Mouse (Mus musculus): ENCODE measurements around the gene Cox6b2. TPM values are rescaled to one million over a fixed set of nuclear protein-coding genes. Genes with fewer than 3 reads are reported as not detected.
A peak's percentile ranks its signal among the peaks of the same experiment; 100 is the strongest.

Cox6b2 gene
- polyA plus RNA-seq, 1 experiment, result 62.7 TPM

- no peak overlapping the region for H3K27ac ChIP-seq (ENCODE audit: insufficient read depth, low read depth, low read length)
- 45% methylated on average over 1 of the region's 1 CpGs for WGBS
- no peaks in the 10 kb centered on the region for H3K36me3 ChIP-seq (ENCODE audit: control insufficient read depth, insufficient read depth, low read length)
- TF ChIP-seq CTCF (conservative IDR thresholded peaks at IDR 0.05; ENCODE audit: insufficient read depth, insufficient read length, low read depth, low read length) (no peak), POLR2A (IDR thresholded peaks at IDR 0.05; ENCODE audit: low read depth, low read length) (no peak)
- H3K27me3 ChIP-seq (replicated peaks; ENCODE audit: control insufficient read depth, insufficient read depth, low read length), result no peaks in the 10 kb centered on the region
- DNase-seq, result no peak
- no peaks in the 10 kb centered on the region for H3K4me1 ChIP-seq (ENCODE audit: control insufficient read depth, insufficient read depth, low read length)
- no peak overlapping the region for H3K4me3 ChIP-seq (ENCODE audit: insufficient read depth, low read depth, low read length)
These were observed 6.8 kb upstream of the Cox6b2 start for GRCm38 (mm10) chr7:4759670-4760069.

- no peak overlapping the region for H3K27ac ChIP-seq (ENCODE audit: insufficient read depth, low read depth, low read length)
- 2% methylated on average over 30 of the region's 30 CpGs for WGBS
- peak; percentile 58 for DNase-seq
These were observed 698 bp downstream of the Cox6b2 start for GRCm38 (mm10) chr7:4751971-4752820.

GRCm38 (mm10) chr7:4749169-4749568, 3.7 kb downstream of the Cox6b2 start:
- Histone ChIP-seq H3K27ac (ENCODE audit: insufficient read depth, low read depth, low read length) (no peak overlapping the region), H3K27me3 (replicated peaks; ENCODE audit: control insufficient read depth, insufficient read depth, low read length) (no peaks in the 10 kb centered on the region), H3K36me3 (ENCODE audit: control insufficient read depth, insufficient read depth, low read length) (no peaks in the 10 kb centered on the region), H3K4me3 (ENCODE audit: insufficient read depth, low read depth, low read length) (no peak overlapping the region), H3K4me1 (ENCODE audit: control insufficient read depth, insufficient read depth, low read length) (peaks cover 5% of the 10 kb centered on the region; the same call in 1 of the 2 replicates)
- TF ChIP-seq POLR2A (IDR thresholded peaks at IDR 0.05; ENCODE audit: low read depth, low read length) (no peak), CTCF (conservative IDR thresholded peaks at IDR 0.05; ENCODE audit: insufficient read depth, insufficient read length, low read depth, low read length) (no peak)
- 54% methylated on average over 2 of the region's 2 CpGs for WGBS
- no peak for DNase-seq

More at GRCm38 (mm10) chr7:4751971-4752820, 698 bp downstream of the Cox6b2 start:
- TF ChIP-seq POLR2A (IDR thresholded peaks at IDR 0.05; ENCODE audit: low read depth, low read length), result no peak
- no peak for TF ChIP-seq CTCF (conservative IDR thresholded peaks at IDR 0.05; ENCODE audit: insufficient read depth, insufficient read length, low read depth, low read length)
- H3K4me1 ChIP-seq (ENCODE audit: control insufficient read depth, insufficient read depth, low read length), result peaks cover 5% of the 10 kb centered on the region; the same call in 1 of the 2 replicates
- peak overlapping the region; percentile 28 for H3K4me3 ChIP-seq (ENCODE audit: insufficient read depth, low read depth, low read length)
- H3K27me3 ChIP-seq (replicated peaks; ENCODE audit: control insufficient read depth, insufficient read depth, low read length), result no peaks in the 10 kb centered on the region
- H3K36me3 ChIP-seq (ENCODE audit: control insufficient read depth, insufficient read depth, low read length), result no peaks in the 10 kb centered on the region

- Histone ChIP-seq H3K4me1 (ENCODE audit: control insufficient read depth, insufficient read depth, low read length) (peaks cover 5% of the 10 kb centered on the region; the same call in 1 of the 2 replicates), H3K27ac (ENCODE audit: insufficient read depth, low read depth, low read length) (no peak overlapping the region), H3K36me3 (ENCODE audit: control insufficient read depth, insufficient read depth, low read length) (no peaks in the 10 kb centered on the region), H3K4me3 (ENCODE audit: insufficient read depth, low read depth, low read length) (no peak overlapping the region), H3K27me3 (replicated peaks; ENCODE audit: control insufficient read depth, insufficient read depth, low read length) (no peaks in the 10 kb centered on the region)
- WGBS, result 73% methylated on average over 4 of the region's 4 CpGs
- TF ChIP-seq POLR2A (IDR thresholded peaks at IDR 0.05; ENCODE audit: low read depth, low read length) (no peak), CTCF (conservative IDR thresholded peaks at IDR 0.05; ENCODE audit: insufficient read depth, insufficient read length, low read depth, low read length) (no peak)
- DNase-seq, result no peak
These were observed 4.6 kb downstream of the Cox6b2 start for GRCm38 (mm10) chr7:4748321-4748720.

GRCm38 (mm10) chr7:4747156-4747899, 5.6 kb downstream of the Cox6b2 start:
- no peak for DNase-seq
- Histone ChIP-seq H3K4me3 (ENCODE audit: insufficient read depth, low read depth, low read length) (no peak overlapping the region), H3K36me3 (ENCODE audit: control insufficient read depth, insufficient read depth, low read length) (no peaks in the 10 kb centered on the region; the same call in 1 of the 2 replicates), H3K4me1 (ENCODE audit: control insufficient read depth, insufficient read depth, low read length) (peaks cover 5% of the 10 kb centered on the region; the same call in 1 of the 2 replicates), H3K27me3 (replicated peaks; ENCODE audit: control insufficient read depth, insufficient read depth, low read length) (no peaks in the 10 kb centered on the region), H3K27ac (ENCODE audit: insufficient read depth, low read depth, low read length) (no peak overlapping the region)
- 79% methylated on average over 9 of the region's 9 CpGs for WGBS
- TF ChIP-seq CTCF (conservative IDR thresholded peaks at IDR 0.05; ENCODE audit: insufficient read depth, insufficient read length, low read depth, low read length) (no peak), POLR2A (IDR thresholded peaks at IDR 0.05; ENCODE audit: low read depth, low read length) (no peak)

GRCm38 (mm10) chr7:4746326-4746980, 6.4 kb downstream of the Cox6b2 start:
- H3K27ac ChIP-seq (ENCODE audit: insufficient read depth, low read depth, low read length), result no peak overlapping the region
- H3K27me3 ChIP-seq (replicated peaks; ENCODE audit: control insufficient read depth, insufficient read depth, low read length), result no peaks in the 10 kb centered on the region
- no peak for DNase-seq
- WGBS, result 90% methylated on average over 22 of the region's 22 CpGs
- no peak overlapping the region for H3K4me3 ChIP-seq (ENCODE audit: insufficient read depth, low read depth, low read length)
- TF ChIP-seq CTCF (conservative IDR thresholded peaks at IDR 0.05; ENCODE audit: insufficient read depth, insufficient read length, low read depth, low read length) (no peak), POLR2A (IDR thresholded peaks at IDR 0.05; ENCODE audit: low read depth, low read length) (no peak)
- H3K36me3 ChIP-seq (ENCODE audit: control insufficient read depth, insufficient read depth, low read length), result no peaks in the 10 kb centered on the region; the same call in 1 of the 2 replicates
- H3K4me1 ChIP-seq (ENCODE audit: control insufficient read depth, insufficient read depth, low read length), result peaks cover under 1% of the 10 kb centered on the region; the same call in 1 of the 2 replicates
